Mouse (Mus musculus) liver, embryonic 14.5 days (tissue): ENCODE measurements around the gene 1810043G02Rik. TPM values are rescaled to one million over a fixed set of nuclear protein-coding genes. Genes with fewer than 3 reads are reported as not detected.
"Not testable (repeated sequence)": the region's sequence is repeated elsewhere in the genome, so short reads cannot be mapped to it uniquely, and the experiment has no call there.

Experiments
- ATAC-seq: fragments of 200-750 bp; cut with Nextera tagmentation; 2 replicates; pipeline ENCODE4 v1.8.0; 2017; ENCODE audit warnings: moderate number of reproducible peaks, mild to moderate bottlenecking, moderate library complexity; ENCODE audit not compliant: insufficient read depth
- DNase-seq, 3 experiments: peaks; one replicate each; pipeline ENCODE4 v3.0.0-alpha.2; 2012 to 2013; ENCODE audit warnings: low read depth in 3 of 3, low spot score in 3 of 3
- H3K27ac ChIP-seq: fragments of 300-500 bp; sonication (generic); 2 replicates; pipeline ENCODE4 v1.5.1; 2014; ENCODE audit warnings: moderate library complexity, mild to moderate bottlenecking, control low read depth, inconsistent platforms
- H3K27me3 ChIP-seq: fragments of 300-500 bp; sonication (generic); 2 replicates; pipeline ENCODE4 v1.6.1; 2014; ENCODE audit warnings: mild to moderate bottlenecking, low read length, moderate library complexity; ENCODE audit not compliant: control insufficient read depth, insufficient read depth
- H3K36me3 ChIP-seq: fragments of 300-500 bp; sonication (generic); replicated peaks from 2 replicates; pipeline ENCODE4 v1.6.1; 2014; ENCODE audit warnings: low read depth; ENCODE audit not compliant: control insufficient read depth, insufficient read depth
- H3K4me1 ChIP-seq, 2 experiments: fragments of 200-500 bp in 1 of 2; fragments of 300-500 bp in 1 of 2; sonication (generic) in 1 of 2; replicated peaks; 2 replicates each; pipeline ENCODE4 v1.6.1; 2012 to 2014; ENCODE audit warnings: antibody characterized with exemption in 1 of 2, inconsistent platforms in 1 of 2, low read length in 1 of 2; ENCODE audit not compliant: control insufficient read depth in 2 of 2, insufficient read depth in 2 of 2
- H3K4me2 ChIP-seq: fragments of 300-500 bp; sonication (generic); 2 replicates; pipeline ENCODE4 v1.6.1; 2014; ENCODE audit warnings: low read depth, mild to moderate bottlenecking, control low read depth, moderate library complexity
- H3K4me3 ChIP-seq, 2 experiments: fragments of 200-500 bp in 1 of 2; fragments of 300-500 bp in 1 of 2; sonication (generic) in 1 of 2; 2 replicates each; pipeline ENCODE4 v1.5.1; 2012 to 2014; ENCODE audit warnings: low read depth in 2 of 2, low read length in 2 of 2, mild to moderate bottlenecking in 2 of 2, control low read depth in 1 of 2, inconsistent platforms in 1 of 2, moderate library complexity in 1 of 2; ENCODE audit not compliant: insufficient read depth in 1 of 2
- H3K9ac ChIP-seq: fragments of 300-500 bp; sonication (generic); replicated peaks from 2 replicates; pipeline ENCODE4 v1.6.1; 2014; ENCODE audit warnings: mild to moderate bottlenecking, control low read depth, moderate library complexity
- H3K9me3 ChIP-seq: fragments of 300-500 bp; sonication (generic); 2 replicates; pipeline ENCODE4 v1.6.1; 2016; ENCODE audit warnings: low read length, mixed read lengths; ENCODE audit not compliant: control insufficient read depth
- CTCF ChIP-seq: IDR thresholded peaks from 2 replicates; pipeline ENCODE4 v1.5.1; 2016; ENCODE audit warnings: antibody characterized with exemption, low read depth, control low read depth
- EP300 ChIP-seq: IDR thresholded peaks from 2 replicates; pipeline ENCODE4 v1.6.1; 2016; ENCODE audit warnings: antibody characterized with exemption, low read depth
- WGBS: fragments of 180-500 bp; shearing (Covaris S2); extraction: QIAGEN DNeasy Blood & Tissue Kit; methylation state at CpG from one replicate; pipeline ENCODE4 v1.1.7; 2014; ENCODE audit not compliant: insufficient replicate concordance; 5-methylcytosine and 5-hydroxymethylcytosine counted together
- polyA plus RNA-seq, 2 experiments: library from polyadenylated mRNA; depleted of rRNA in 1 of 2; stranded (reverse) in 1 of 2; unstranded in 1 of 2; fragments of >200 nt; fragmentation: Nextera tagmentation in 1 of 2; extraction: Ambion mirVana in 1 of 2; gene quantifications; 2 replicates each; pipeline versions ENCODE4 v1.2.1 to v1.2.3; 2012 to 2014

The 1810043G02Rik gene
- polyA plus RNA-seq, 2 experiments: 4.5 TPM

DNA sequence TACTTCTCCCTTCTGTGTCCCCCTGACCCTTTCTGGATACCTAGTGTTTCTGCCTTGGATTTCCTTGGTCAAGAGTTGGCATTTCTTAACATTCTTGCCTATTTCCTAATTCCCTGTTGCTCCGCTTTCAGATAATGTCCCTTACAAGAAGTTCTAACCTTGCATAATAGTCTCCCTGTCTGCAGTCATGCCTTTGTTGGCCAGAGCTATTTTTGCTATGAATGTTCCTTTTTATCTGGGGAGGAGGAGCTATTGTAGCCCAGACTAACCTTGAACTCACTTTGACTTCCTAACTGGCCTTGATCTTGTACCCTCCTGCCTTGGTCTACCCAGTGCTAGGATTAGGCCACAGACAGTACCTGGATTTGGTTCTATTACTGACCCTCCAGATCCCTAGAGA is 37.2 kb downstream of the 1810043G02Rik start:
- no peak overlapping the region for H3K9ac ChIP-seq
- H3K27me3 ChIP-seq: no peaks in the 10 kb centered on the region
- DNase-seq (no peak), ATAC-seq (no peak)
- no peaks in the 10 kb centered on the region for H3K9me3 ChIP-seq
- H3K4me3 ChIP-seq: no peak overlapping the region
- no peak overlapping the region for H3K27ac ChIP-seq
- H3K4me2 ChIP-seq: no peak overlapping the region
- peaks cover 6 to 16% of the 10 kb centered on the region in 2 experiments for H3K4me1 ChIP-seq
- no peaks in the 10 kb centered on the region for H3K36me3 ChIP-seq
- TF ChIP-seq EP300 (no peak), CTCF (no peak)
- 84% methylated on average over 1 of the region's 1 CpGs for WGBS

DNA sequence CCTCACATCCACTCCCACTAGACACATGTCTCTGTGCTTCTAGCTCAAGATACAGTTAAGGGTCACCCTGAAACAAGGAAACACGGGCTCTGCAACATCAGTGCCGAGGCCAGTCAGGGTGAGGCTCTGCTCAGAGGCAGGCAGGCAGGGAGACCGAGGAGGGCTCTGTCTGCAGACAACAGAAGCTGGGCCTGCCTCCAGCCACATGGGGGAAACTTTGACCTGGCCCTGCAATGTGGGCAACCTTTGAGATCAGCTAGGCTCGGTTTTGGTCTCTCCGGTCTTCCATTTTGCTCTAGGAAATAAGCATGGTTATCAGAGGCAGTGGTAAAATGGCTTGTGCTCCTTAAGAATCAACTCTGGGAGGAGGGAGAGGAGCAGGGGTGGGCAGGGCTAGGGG is 38.0 kb downstream of the 1810043G02Rik start:
- ATAC-seq (no peak), DNase-seq (no peak)
- H3K36me3 ChIP-seq: no peaks in the 10 kb centered on the region
- H3K9me3 ChIP-seq: no peaks in the 10 kb centered on the region
- 44% methylated on average over 5 of the region's 5 CpGs for WGBS
- no peak overlapping the region for H3K4me3 ChIP-seq
- H3K27ac ChIP-seq: no peak overlapping the region
- peaks cover 2 to 11% of the 10 kb centered on the region in 2 experiments for H3K4me1 ChIP-seq
- H3K4me2 ChIP-seq: no peak overlapping the region
- H3K27me3 ChIP-seq: no peaks in the 10 kb centered on the region
- no peak overlapping the region for H3K9ac ChIP-seq
- TF ChIP-seq CTCF (no peak), EP300 (no peak)

DNA sequence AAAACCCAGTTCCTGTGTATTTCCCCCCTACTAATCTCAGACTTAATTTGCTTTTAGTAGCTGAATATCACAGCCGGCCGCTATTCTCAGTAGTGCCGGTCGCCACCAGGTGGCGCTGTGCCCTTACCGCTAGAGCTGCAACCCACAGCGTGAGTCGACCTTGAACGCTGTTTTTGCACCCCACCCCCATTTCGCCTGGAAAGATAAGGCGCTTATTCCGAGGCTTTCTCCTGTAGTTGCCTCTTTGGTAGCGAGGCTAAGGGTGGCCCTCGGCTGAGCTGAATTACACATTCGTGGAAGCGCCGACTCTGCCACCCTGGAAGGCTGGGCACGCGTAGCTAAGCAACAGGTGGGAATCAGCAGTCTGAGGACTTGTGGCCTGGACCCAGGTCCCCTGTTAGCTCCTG is 40.5 kb downstream of the 1810043G02Rik start:
- peak; percentile 72; the same call in 1 of the 2 replicates for ATAC-seq
- Histone ChIP-seq H3K36me3 (no peaks in the 10 kb centered on the region), H3K4me3 (peak overlapping the region in 1 of 2 experiments; percentile 50; a peak in 2 of 4 replicates), H3K9me3 (no peaks in the 10 kb centered on the region), H3K27me3 (no peaks in the 10 kb centered on the region), H3K4me1 (peaks cover 2 to 11% of the 10 kb centered on the region in 2 experiments), H3K27ac (no peak overlapping the region), H3K9ac (no peak overlapping the region), H3K4me2 (peak overlapping the region; percentile 65)
- peak; percentile 99 for TF ChIP-seq CTCF
- no peak for TF ChIP-seq EP300
- peak; percentile 71 to 73 (median 73) for DNase-seq
- WGBS: 17% methylated on average over 19 of the region's 19 CpGs

DNA sequence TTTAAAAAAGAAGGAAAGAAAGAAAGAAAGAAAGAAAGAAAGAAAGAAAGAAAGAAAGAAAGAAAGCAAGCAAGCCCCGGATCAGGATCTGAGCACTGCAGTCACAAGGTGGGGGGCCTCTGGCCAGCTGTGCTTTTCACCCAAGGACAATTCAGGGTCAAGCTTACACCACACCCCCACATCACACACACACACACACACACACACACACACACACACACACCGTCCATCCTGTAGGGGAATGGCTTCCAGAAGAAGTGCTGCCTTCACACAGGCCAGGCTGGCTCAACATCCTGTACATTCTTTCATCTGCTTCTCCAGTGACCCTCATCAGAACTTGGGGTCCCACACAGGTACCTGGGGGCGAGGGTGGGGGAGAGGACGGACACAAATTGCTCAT is 41.0 kb downstream of the 1810043G02Rik start:
- H3K36me3 ChIP-seq: no peaks in the 10 kb centered on the region
- no peaks in the 10 kb centered on the region for H3K9me3 ChIP-seq
- ATAC-seq: no peak
- H3K9ac ChIP-seq: no peak overlapping the region
- no peaks in the 10 kb centered on the region for H3K27me3 ChIP-seq
- no peak overlapping the region for H3K4me2 ChIP-seq
- no peak for DNase-seq
- H3K27ac ChIP-seq: no peak overlapping the region
- no peak overlapping the region for H3K4me3 ChIP-seq
- whole genome bisulfite sequencing: 69% methylated on average over 4 of the region's 4 CpGs
- H3K4me1 ChIP-seq: peaks cover 2 to 11% of the 10 kb centered on the region in 2 experiments
- TF ChIP-seq CTCF: no peak
- no peak for TF ChIP-seq EP300

DNA sequence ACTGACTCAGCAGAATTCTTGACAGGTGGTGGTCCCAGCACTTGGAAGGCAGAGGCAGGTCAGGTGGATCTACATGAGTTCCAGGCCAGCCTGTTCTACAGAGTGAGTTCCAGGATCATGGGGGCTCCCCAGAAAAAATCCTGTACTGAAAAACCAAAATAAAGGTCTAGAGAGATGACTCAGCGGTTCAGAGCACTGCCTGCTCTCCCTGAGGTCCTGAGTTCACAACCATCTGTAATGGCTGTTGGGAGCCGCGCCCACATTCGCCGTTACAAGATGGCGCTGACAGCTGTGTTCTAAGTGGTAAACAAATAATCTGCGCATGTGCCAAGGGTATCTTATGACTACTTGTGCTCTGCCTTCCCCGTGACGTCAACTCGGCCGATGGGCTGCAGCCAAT is 41.7 kb downstream of the 1810043G02Rik start:
- not testable (repeated sequence) for ATAC-seq, H3K9me3 ChIP-seq
- WGBS: 91% methylated on average over 6 of the region's 11 CpGs

More for the DNA sequence above, 41.7 kb downstream of the 1810043G02Rik start:
- not testable (repeated sequence) for H3K27ac ChIP-seq, DNase-seq, H3K4me2 ChIP-seq, H3K4me3 ChIP-seq, H3K9ac ChIP-seq, H3K27me3 ChIP-seq, H3K36me3 ChIP-seq
- H3K4me1 ChIP-seq: peaks cover 2 to 11% of the 10 kb centered on the region in 2 experiments
